ENCODE assay signal across 27 mouse cellular contexts in genomic region chr7:128617587-128617986, GRCm38 (mm10). TPM values are rescaled to one million over a fixed set of nuclear protein-coding genes. Genes with fewer than 3 reads are reported as not detected.
DNase-seq lines count a peak whose midpoint lies in the region; ATAC-seq and TF ChIP-seq lines count a peak whose summit lies in the region.
"Had no signal": no experiment of that assay in that cellular context is flagged by ENCODE, and none has a peak within 500 bp of the region (broad histone marks: within the 10 kb centered on the region; RNA-seq: fewer than 3 reads in every experiment).

No protein-coding gene starts in this region.

- ATAC-seq in liver, embryonic 11.5 days (replicated peaks; ENCODE audit: low FRiP score): no peak
- peak; percentile 58 for ATAC-seq in intestine, embryonic 15.5 days
- ATAC-seq in intestine, embryonic 16.5 days: peak; percentile 84
- peak; percentile 90 for ATAC-seq in liver, postnatal 0 days
- ATAC-seq: CD4-positive, CD25-positive, alpha-beta regulatory T cell, adult 4 months; forebrain, embryonic 13.5 days; forebrain, embryonic 16.5 days; hindbrain, postnatal 0 days had no signal

- H3K9me3 ChIP-seq in liver, embryonic 11.5 days (ENCODE audit: control insufficient read depth, low read length): no peaks in the 10 kb centered on the region
- no peaks in the 10 kb centered on the region for H3K9me3 ChIP-seq in intestine, embryonic 15.5 days
- no peaks in the 10 kb centered on the region for H3K9me3 ChIP-seq in intestine, embryonic 16.5 days (ENCODE audit: control insufficient read depth, low read length)
- no peaks in the 10 kb centered on the region for H3K9me3 ChIP-seq in liver, postnatal 0 days (ENCODE audit: low read length)
- H3K9me3 ChIP-seq: embryonic facial prominence, embryonic 10.5 days; embryonic facial prominence, embryonic 13.5 days; forebrain, embryonic 13.5 days; heart, embryonic 10.5 days; heart, embryonic 13.5 days had no signal

- H3K27ac ChIP-seq in liver, adult 2 months (replicated peaks; ENCODE audit: insufficient read depth, low read depth, low read length): peak overlapping the region; percentile 24
- H3K27ac ChIP-seq in liver, embryonic 11.5 days (ENCODE audit: low read depth, low read length): no peak overlapping the region
- H3K27ac ChIP-seq in intestine, embryonic 15.5 days: no peak overlapping the region
- H3K27ac ChIP-seq in intestine, embryonic 16.5 days (ENCODE audit: low read length): no peak overlapping the region
- 0 out of 2 replicates have a peak overlapping the region, but pooled peaks have one; percentile 18 for H3K27ac ChIP-seq in liver, postnatal 0 days (ENCODE audit: low read depth)
- H3K27ac ChIP-seq: embryonic facial prominence, embryonic 10.5 days; embryonic facial prominence, embryonic 13.5 days; forebrain, embryonic 13.5 days; heart, adult 2 months; heart, embryonic 10.5 days; heart, embryonic 13.5 days; hindbrain, embryonic 14.5 days; hindbrain, postnatal 0 days had no signal

- H3K27me3 ChIP-seq in liver, adult 2 months (ENCODE audit: control insufficient read depth, insufficient read depth, low read length): no peaks in the 10 kb centered on the region
- H3K27me3 ChIP-seq in liver, embryonic 11.5 days (replicated peaks; ENCODE audit: control insufficient read depth, insufficient read depth, low read length): no peaks in the 10 kb centered on the region
- no peaks in the 10 kb centered on the region for H3K27me3 ChIP-seq in intestine, embryonic 15.5 days (replicated peaks)
- H3K27me3 ChIP-seq in intestine, embryonic 16.5 days (replicated peaks; ENCODE audit: control insufficient read depth, insufficient read depth, low read length): no peaks in the 10 kb centered on the region
- H3K27me3 ChIP-seq in liver, postnatal 0 days (ENCODE audit: insufficient read depth, low read length): no peaks in the 10 kb centered on the region
- H3K27me3 ChIP-seq: embryonic facial prominence, embryonic 13.5 days; forebrain, embryonic 13.5 days; heart, embryonic 13.5 days had no signal

- no peak for TF ChIP-seq CTCF in liver, adult 2 months (IDR thresholded peaks at IDR 0.05; ENCODE audit: low read depth, low read length)
- TF ChIP-seq CTCF in liver, postnatal 0 days (IDR thresholded peaks at IDR 0.05; ENCODE audit: low read depth): no peak

- DNase-seq in liver, adult 2 months (ENCODE audit: extremely low read depth, low read depth, low spot score): peak; percentile 95
- no peak for DNase-seq in liver, embryonic 11.5 days (ENCODE audit: low spot score)
- DNase-seq in liver, postnatal 0 days: no peak
- no peak for DNase-seq in adipocyte (ENCODE audit: low spot score)
- DNase-seq: adrenal gland, postnatal 10 days; adrenal gland, postnatal 36 days; cerebellum, adult 8-10 months; cerebellum, postnatal 10 days; cerebellum, postnatal 36 days; embryo, embryonic 11 days; gastrocnemius, postnatal 10 days; gastrocnemius, postnatal 36 days; heart, adult 2 months; heart, postnatal 14 days; heart, postnatal 4 days had no signal

- TF ChIP-seq EP300 in liver, postnatal 0 days (IDR thresholded peaks at IDR 0.05; ENCODE audit: low read depth): no peak

- H3K36me3 ChIP-seq in liver, adult 2 months (ENCODE audit: control insufficient read depth, insufficient read depth, low read length): no peaks in the 10 kb centered on the region
- no peaks in the 10 kb centered on the region for H3K36me3 ChIP-seq in liver, embryonic 11.5 days (ENCODE audit: control insufficient read depth, insufficient read depth, low read length)
- H3K36me3 ChIP-seq in intestine, embryonic 15.5 days: no peaks in the 10 kb centered on the region
- no peaks in the 10 kb centered on the region for H3K36me3 ChIP-seq in intestine, embryonic 16.5 days (ENCODE audit: control insufficient read depth, insufficient read depth, low read length)
- no peaks in the 10 kb centered on the region for H3K36me3 ChIP-seq in liver, postnatal 0 days (replicated peaks; ENCODE audit: insufficient read depth, low read length)
- H3K36me3 ChIP-seq: embryonic facial prominence, embryonic 10.5 days; embryonic facial prominence, embryonic 13.5 days; heart, embryonic 10.5 days; heart, embryonic 13.5 days had no signal

- WGBS in liver, adult 2 months: 30% methylated on average over 1 of the region's 1 CpGs
- 92% methylated on average over 1 of the region's 1 CpGs for WGBS in liver, embryonic 11.5 days
- WGBS in intestine, embryonic 15.5 days: 53% methylated on average over 1 of the region's 1 CpGs
- WGBS in intestine, embryonic 16.5 days: 51% methylated on average over 1 of the region's 1 CpGs
- 63% methylated on average over 1 of the region's 1 CpGs for WGBS in liver, postnatal 0 days (ENCODE audit: insufficient replicate concordance)

- H3K4me2 ChIP-seq in liver, embryonic 11.5 days: no peak overlapping the region
- no peak overlapping the region for H3K4me2 ChIP-seq in intestine, embryonic 15.5 days (replicated peaks)
- H3K4me2 ChIP-seq in intestine, embryonic 16.5 days (ENCODE audit: low read depth, low read length): no peak overlapping the region
- H3K4me2 ChIP-seq in liver, postnatal 0 days (ENCODE audit: low read depth, low read length): no peak overlapping the region
- H3K4me2 ChIP-seq: embryonic facial prominence, embryonic 13.5 days; forebrain, embryonic 13.5 days; heart, embryonic 13.5 days; hindbrain, embryonic 14.5 days had no signal

- no peak overlapping the region for H3K4me3 ChIP-seq in liver, adult 2 months (ENCODE audit: insufficient read depth, low read depth, low read length)
- H3K4me3 ChIP-seq in liver, embryonic 11.5 days (ENCODE audit: low read depth, low read length): no peak overlapping the region
- H3K4me3 ChIP-seq in intestine, embryonic 15.5 days (replicated peaks): no peak overlapping the region
- H3K4me3 ChIP-seq in intestine, embryonic 16.5 days (ENCODE audit: low read length): no peak overlapping the region
- H3K4me3 ChIP-seq in liver, postnatal 0 days (ENCODE audit: low read depth, low read length): no peak overlapping the region
- H3K4me3 ChIP-seq: embryonic facial prominence, embryonic 10.5 days; embryonic facial prominence, embryonic 13.5 days; erythroblast, embryonic 14.5 days; forebrain, embryonic 13.5 days; heart, adult 2 months; heart, embryonic 10.5 days; heart, embryonic 13.5 days had no signal

- H3K9ac ChIP-seq in liver, adult 2 months (ENCODE audit: low read depth, low read length): no peak overlapping the region
- H3K9ac ChIP-seq in liver, embryonic 11.5 days (ENCODE audit: low read depth, low read length): no peak overlapping the region
- no peak overlapping the region for H3K9ac ChIP-seq in intestine, embryonic 15.5 days
- no peak overlapping the region for H3K9ac ChIP-seq in intestine, embryonic 16.5 days (ENCODE audit: low read depth, low read length)
- H3K9ac ChIP-seq in liver, postnatal 0 days (replicated peaks): no peak overlapping the region
- H3K9ac ChIP-seq: embryonic facial prominence, embryonic 13.5 days; forebrain, embryonic 13.5 days; heart, embryonic 13.5 days; hindbrain, embryonic 14.5 days had no signal

- no peak for TF ChIP-seq POLR2A in liver, adult 2 months (IDR thresholded peaks at IDR 0.05; ENCODE audit: extremely low read depth, insufficient read depth, low read length)

- H3K79me2 ChIP-seq in liver, adult 2 months (ENCODE audit: control insufficient read depth, insufficient read depth, low read length): peaks cover 20% of the 10 kb centered on the region

- H3K4me1 ChIP-seq in liver, adult 2 months (ENCODE audit: control insufficient read depth, insufficient read depth, low read length): peaks cover 39% of the 10 kb centered on the region
- H3K4me1 ChIP-seq in liver, embryonic 11.5 days (replicated peaks; ENCODE audit: control insufficient read depth, insufficient read depth, low read length): peaks cover 10% of the 10 kb centered on the region; the same call in 1 of the 2 replicates
- H3K4me1 ChIP-seq in intestine, embryonic 15.5 days (replicated peaks): peaks cover 9% of the 10 kb centered on the region
- H3K4me1 ChIP-seq in intestine, embryonic 16.5 days (ENCODE audit: control insufficient read depth, insufficient read depth, low read length): peaks cover 10% of the 10 kb centered on the region; the same call in 1 of the 2 replicates
- H3K4me1 ChIP-seq in liver, postnatal 0 days (ENCODE audit: insufficient read depth): peaks cover 29% of the 10 kb centered on the region

RNA-seq across cellular contexts. Expression of gene Inpp5f, which starts 6.5 kb away (rescaled TPM):
- total RNA-seq in liver, adult 2 months (2014; rRNA removed): 13.1 and 16.0 TPM in 2 replicates
- 5.2 and 5.5 TPM in 2 replicates for polyA plus RNA-seq in liver, adult 2 months (2012; rRNA removed)
- polyA plus RNA-seq in liver, embryonic 11.5 days (2014; fragmentation: Nextera tagmentation; extraction: Ambion mirVana): 20.0 and 22.7 TPM in 2 replicates
- 17.3 and 17.9 TPM in 2 replicates for polyA plus RNA-seq in intestine, embryonic 15.5 days (2015; fragmentation: Nextera tagmentation; extraction: Ambion mirVana)
- 12.0 and 12.6 TPM in 2 replicates for polyA plus RNA-seq in intestine, embryonic 16.5 days (2015; fragmentation: Nextera tagmentation; extraction: Ambion mirVana)
- 7.2 and 7.3 TPM in 2 replicates for polyA plus RNA-seq in liver, postnatal 0 days (2015; fragmentation: Nextera tagmentation; extraction: Ambion mirVana)

Comparison
In these comparisons a context has a peak if more than half of its experiments do, and no peak if none do; other contexts are left out.
1. H3K27ac ChIP-seq: peak in liver, adult 2 months (single experiment) and liver, postnatal 0 days (single experiment); none in liver, embryonic 11.5 days (single experiment), intestine, embryonic 15.5 days (single experiment) and intestine, embryonic 16.5 days (single experiment).